Mouse (Mus musculus) gastrocnemius, adult 18-20 months (tissue): ENCODE results near the gene Gm5416. TPM values are rescaled to one million over a fixed set of nuclear protein-coding genes. Genes with fewer than 3 reads are reported as not detected.
"Not testable (repeated sequence)": the region's sequence is repeated elsewhere in the genome, so short reads cannot be mapped to it uniquely, and the experiment has no call there.

Experiments used
- DNase-seq: peaks from one replicate; pipeline ENCODE4 v3.0.0; 2021; ENCODE audit warnings: low spot score
- long read RNA-seq, 2 experiments: library from polyadenylated mRNA; stranded (forward); transcript quantifications; one replicate each; pipeline ENCODE4 v2.0.0; 2021
- total RNA-seq, 2 experiments: library from RNA; stranded (reverse); gene quantifications; 2 replicates each; pipeline ENCODE4 v1.2.3; 2021

Gene Gm5416
- not detected for total RNA-seq
- long read RNA-seq, experiment 1 = 0 reads
- long read RNA-seq, experiment 2 = 0 reads

DNA sequence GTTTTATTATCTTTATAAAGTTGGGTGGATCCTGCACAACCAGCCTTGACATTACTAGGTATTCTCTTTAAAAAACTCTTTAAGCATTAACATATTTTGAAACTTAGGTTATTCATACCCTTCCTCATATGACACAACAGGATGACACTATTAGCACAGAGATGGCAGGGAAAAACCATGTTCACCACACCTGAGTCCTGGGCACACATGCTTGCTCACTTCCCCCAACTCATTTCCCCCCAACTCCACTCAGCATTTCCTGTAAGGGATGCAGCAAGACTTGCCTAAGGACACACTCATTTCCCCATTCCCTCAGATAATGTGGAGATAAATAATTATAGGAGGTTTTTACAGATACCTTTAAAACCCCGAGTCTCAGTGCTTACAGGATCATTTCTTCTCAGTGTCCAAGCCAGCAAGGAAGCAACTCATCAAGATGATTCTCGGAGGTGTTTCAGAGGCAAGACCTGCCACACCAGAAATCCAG is at the start of gene Gm5416:
Gene Gm5416 (plus strand): TSS at position 437 of the 487 bp plus-strand sequence.
- DNase-seq = no peak

DNA sequence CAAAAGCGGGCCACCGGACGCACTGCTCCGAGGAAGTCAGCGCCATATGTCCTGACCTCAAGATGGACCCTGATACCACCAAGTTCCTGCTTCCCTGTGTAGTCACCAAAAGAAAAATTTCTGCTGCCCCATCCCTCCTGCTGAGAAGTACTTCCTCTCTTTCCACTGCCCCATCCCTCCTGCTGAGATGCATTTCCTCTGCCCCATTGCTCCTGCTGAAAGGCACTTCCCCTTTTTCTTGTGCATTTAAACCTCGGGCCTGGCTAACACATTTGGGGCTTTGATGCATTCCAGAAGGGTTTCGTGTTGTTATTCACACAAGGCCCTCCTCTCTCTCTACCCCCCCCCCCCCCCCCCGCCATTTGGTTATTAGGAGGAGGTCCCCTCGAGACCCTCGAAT is 42.4 kb upstream of the Gm5416 start:
- DNase-seq = not testable (repeated sequence)

DNA sequence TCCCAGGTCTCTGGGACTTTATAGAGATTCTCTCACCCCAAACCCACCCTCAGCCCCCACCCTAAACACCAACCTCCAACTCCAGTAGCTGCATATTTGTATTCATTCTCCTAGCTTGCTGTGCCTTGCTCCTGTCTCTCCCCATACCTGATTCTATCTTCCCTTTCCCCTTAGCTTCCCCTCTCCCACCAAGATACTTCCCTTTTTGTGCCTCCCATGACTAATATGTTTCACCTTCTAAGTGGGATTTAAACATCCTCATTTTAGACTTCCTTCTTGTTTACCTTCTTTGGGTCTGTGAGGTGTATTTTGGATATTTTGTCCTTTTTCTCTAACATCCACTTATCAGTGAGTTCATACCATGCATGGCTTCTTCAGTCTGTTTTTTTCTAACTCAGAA is 34.1 kb upstream of the Gm5416 start:
- no peak for DNase-seq

DNA sequence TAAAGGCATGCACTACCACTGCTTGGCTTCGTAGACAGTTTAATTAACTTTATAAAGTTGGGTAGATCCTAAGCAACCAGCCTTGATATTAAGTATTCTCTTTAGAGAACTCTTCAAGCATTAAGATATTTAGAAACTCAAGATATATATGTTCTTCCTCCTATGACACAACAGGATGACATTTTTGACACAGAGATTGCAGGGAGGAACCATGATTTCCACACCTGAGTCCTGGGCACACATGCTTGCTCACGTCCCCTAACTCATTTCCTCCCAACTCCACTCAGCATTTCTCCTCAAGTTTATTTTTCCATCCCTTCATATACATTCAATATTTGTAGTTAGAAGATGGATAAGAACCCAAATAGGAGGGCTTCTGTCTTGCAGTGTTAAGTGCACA is 30.3 kb upstream of the Gm5416 start:
- DNase-seq = no peak

DNA sequence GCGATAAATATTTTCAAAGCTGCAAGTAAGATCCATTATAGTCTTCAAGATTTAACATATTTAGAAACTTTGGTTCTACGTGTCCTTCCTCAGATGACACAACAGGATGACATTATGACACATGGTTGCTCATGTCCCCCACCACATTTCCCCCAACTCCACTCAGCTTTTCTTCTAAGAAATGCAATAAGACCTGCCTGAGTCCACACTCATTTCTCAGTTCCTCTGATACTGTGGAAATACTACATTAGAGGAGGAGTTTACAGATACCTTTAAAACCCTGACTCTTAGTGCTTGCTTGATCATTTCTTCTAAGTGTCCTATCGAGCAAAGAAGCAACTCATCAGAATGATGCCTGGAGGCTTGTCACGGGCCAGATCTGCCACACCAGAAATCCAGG is 26.3 kb upstream of the Gm5416 start, which contains the start of gene Gm5483:
Gene Gm5483 (plus strand): TSS at position 301 of the 400 bp plus-strand sequence.
- DNase-seq = not testable (repeated sequence)

DNA sequence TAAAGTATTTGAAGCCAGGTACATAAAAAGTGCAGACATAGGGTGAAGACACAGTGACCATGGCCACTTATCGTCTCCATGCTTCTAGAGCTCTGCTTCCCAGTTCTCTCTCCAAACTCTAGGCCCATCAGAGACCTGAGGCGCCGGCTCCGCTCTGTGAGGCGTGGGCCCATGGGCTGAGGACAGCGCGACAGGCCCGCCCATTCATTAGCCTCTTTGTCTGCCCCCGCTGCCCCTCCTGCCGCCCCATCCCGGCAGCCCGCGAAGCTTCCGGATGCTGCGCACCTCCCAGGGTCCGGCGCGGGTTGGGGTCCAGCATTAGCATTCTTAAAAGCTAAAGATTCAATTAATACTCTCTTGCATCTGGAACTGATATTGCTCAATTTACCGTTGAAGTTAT is 11.0 kb upstream of the Gm5416 start:
- DNase-seq = no peak

DNA sequence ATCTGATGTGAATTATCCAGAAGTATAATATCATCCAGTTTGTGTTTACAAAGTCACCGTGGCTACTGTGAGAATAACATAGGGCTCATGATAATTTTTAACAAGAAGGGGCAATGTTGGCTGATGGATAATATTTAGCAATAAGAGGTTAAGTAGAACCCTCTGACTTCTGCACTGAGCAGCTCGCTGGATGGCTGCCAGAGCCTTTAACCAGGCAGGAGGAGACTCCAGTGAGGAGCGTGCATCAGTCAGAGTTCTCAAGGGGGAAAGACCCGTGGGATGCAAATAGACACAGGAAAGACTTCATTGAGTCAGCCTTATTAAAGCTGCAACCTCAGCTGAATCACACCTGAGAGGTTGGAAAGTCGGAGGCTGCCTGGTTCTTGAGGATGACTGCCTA is 6.4 kb upstream of the Gm5416 start:
- DNase-seq = no peak

DNA sequence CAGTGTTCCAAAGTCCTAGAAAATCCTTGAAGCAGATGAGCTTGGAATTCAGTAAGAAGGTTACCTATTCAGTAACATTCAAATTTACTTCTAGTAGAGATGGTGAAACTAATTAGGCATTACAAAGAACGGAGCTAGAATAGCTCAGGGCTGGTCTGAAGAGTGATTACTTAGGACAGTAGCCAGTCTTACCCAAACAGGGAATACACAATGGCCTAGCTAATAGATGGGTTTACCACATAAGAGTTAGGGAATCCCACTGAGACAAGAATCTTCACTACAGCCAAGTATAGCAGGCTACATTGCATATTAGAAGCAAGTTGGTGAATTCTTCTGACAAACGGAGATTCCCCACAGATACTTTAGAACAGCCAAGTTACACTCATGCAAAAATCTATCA is 4.5 kb upstream of the Gm5416 start:
- not testable (repeated sequence) for DNase-seq

DNA sequence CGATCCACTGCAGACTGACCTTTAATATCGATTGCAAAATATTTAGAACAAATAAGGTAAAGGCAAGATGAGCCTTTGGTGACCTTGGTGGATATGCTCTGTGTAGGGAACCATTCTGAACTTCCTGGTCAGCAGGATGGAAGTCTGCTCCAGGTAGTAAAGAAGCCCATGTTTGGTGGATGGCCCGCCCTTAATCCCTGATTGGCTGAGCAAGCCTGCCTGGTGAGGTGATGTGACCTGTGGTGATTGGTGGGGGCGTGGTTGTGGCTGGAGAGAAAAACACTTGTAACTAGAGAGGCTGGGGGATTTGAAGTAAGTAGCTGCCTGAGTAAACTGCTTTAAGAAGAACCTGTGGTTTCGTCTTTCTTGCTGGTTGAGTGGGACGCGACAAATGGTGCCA is 11.0 kb downstream of the Gm5416 start, which contains the start of gene 2010005H15Rik:
Gene 2010005H15Rik (plus strand): TSS at position 301 of the 400 bp plus-strand sequence.
- not testable (repeated sequence) for DNase-seq

DNA sequence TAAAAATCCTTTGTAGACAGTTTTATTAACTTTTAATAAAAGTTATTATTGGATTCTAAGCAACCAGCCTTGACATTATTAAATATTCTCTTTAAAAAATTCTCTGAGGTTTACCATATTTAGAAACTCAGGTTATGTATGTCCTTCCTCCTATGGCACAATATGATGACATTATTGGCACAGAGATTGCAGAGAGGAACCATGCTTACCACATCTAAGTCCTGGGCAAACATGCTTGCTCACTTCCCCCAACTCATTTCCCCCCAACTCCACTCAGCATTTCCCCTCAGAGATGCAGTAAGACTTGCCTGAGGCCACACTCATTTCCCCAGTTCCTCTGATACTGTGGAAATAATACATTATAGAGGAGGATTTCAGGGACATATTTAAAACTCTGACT is 50.4 kb downstream of the Gm5416 start:
- DNase-seq = not testable (repeated sequence)

Other genes with a start within 250 kb of the Gm5416 start
- gene Kpna1, start 231.7 kb upstream of the Gm5416 start, total RNA-seq = 100 to 1,000 TPM; 188 to 197 TPM
- gene Wdr5b, start 169.2 kb upstream of the Gm5416 start, total RNA-seq = 1 to 10 TPM; 2.2 to 2.4 TPM
- 100 to 1,000 TPM; 118 to 126 TPM for gene Fam162a, start 138.8 kb upstream of the Gm5416 start, total RNA-seq
- 10 to 100 TPM; 25.4 to 30.2 TPM for gene Ccdc58, start 138.7 kb upstream of the Gm5416 start, total RNA-seq
- not detected for gene Csta1, start 79.2 kb upstream of the Gm5416 start, total RNA-seq
- gene Stfa2l1, start 53.6 kb upstream of the Gm5416 start, total RNA-seq = not detected
- gene Gm5483, start 26.2 kb upstream of the Gm5416 start, total RNA-seq = not detected
- gene 2010005H15Rik, start 11.1 kb downstream of the Gm5416 start, total RNA-seq = not detected
- gene Stfa1, start 66.5 kb downstream of the Gm5416 start, total RNA-seq = not detected
- not detected for gene BC117090, start 123.9 kb downstream of the Gm5416 start, total RNA-seq
- gene BC100530, start 157.3 kb downstream of the Gm5416 start, total RNA-seq = not detected
- not detected for gene Stfa2, start 198.1 kb downstream of the Gm5416 start, total RNA-seq
- not detected for gene Stfa3, start 245.0 kb downstream of the Gm5416 start, total RNA-seq